ENCODE assay signal across 29 mouse cellular contexts in the genomic region with DNA sequence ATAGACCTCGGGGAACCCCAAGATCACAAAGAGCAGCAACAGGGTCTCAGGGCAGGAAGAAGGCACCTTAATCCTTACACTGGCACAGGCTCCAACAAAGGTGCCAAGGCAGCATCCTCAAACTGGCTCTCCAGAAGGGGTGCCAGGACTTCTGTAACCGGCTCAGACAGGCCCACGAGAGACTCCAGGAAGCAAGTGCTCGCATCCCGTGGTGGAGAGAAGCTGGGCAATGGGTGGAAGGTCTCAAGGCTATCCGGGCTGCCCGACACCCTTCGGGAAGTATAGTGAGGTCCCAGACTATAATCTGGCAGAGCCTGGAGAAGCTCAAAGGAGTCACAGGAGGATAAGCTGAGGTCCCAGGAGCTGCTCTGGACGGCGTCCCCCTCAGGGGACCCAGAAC. TPM values are rescaled to one million over a fixed set of nuclear protein-coding genes. Genes with fewer than 3 reads are reported as not detected.
DNase-seq lines count a peak whose midpoint lies in the region; ATAC-seq and TF ChIP-seq lines count a peak whose summit lies in the region.
"Had no signal": no experiment of that assay in that cellular context is flagged by ENCODE, and none has a peak within 500 bp of the region (broad histone marks: within the 10 kb centered on the region; RNA-seq: fewer than 3 reads in every experiment).

No protein-coding gene starts in this region.

- H3K9me3 ChIP-seq in forebrain, embryonic 15.5 days = no peaks in the 10 kb centered on the region
- H3K9me3 ChIP-seq in forebrain, embryonic 14.5 days (replicated peaks; ENCODE audit: control insufficient read depth, low read length) = no peaks in the 10 kb centered on the region
- no peaks in the 10 kb centered on the region for H3K9me3 ChIP-seq in E14TG2a.4 (ENCODE audit: low read length)
- H3K9me3 ChIP-seq: embryonic facial prominence, embryonic 12.5 days; embryonic facial prominence, embryonic 15.5 days; heart, embryonic 10.5 days; hindbrain, embryonic 10.5 days; hindbrain, embryonic 13.5 days had no signal

- DNase-seq in cerebellum, adult 9-10 months = peak; percentile 59
- no peak for DNase-seq in cerebellum, adult 9-11 months
- DNase-seq in forebrain, embryonic 14.5 days (ENCODE audit: low spot score) = no peak
- peak; percentile 12 for DNase-seq in left cerebral cortex, postnatal 4 days
- DNase-seq in left cerebral cortex, postnatal 25 days (ENCODE audit: low spot score in 2 of 2) = no peak
- DNase-seq in kidney, adult 11 months = no peak
- DNase-seq: B cell, adult 2 months; gastrocnemius, postnatal 10 days; kidney, adult 8-10 months had no signal

- no peak for TF ChIP-seq CTCF in E14TG2a.4 (conservative IDR thresholded peaks at IDR 0.05; ENCODE audit: low read length)

- H3K27me3 ChIP-seq in forebrain, embryonic 15.5 days = no peaks in the 10 kb centered on the region
- H3K27me3 ChIP-seq in forebrain, embryonic 14.5 days (replicated peaks; ENCODE audit: control insufficient read depth, insufficient read depth, low read length) = no peaks in the 10 kb centered on the region
- H3K27me3 ChIP-seq in E14TG2a.4 (ENCODE audit: insufficient read depth, low read length) = no peaks in the 10 kb centered on the region
- H3K27me3 ChIP-seq: CH12.LX; embryonic facial prominence, embryonic 12.5 days; embryonic facial prominence, embryonic 15.5 days; hindbrain, embryonic 13.5 days had no signal

- intact Hi-C loops in left cerebral cortex, postnatal 4 days (cut with DNase I) = no loop called here
- intact Hi-C loops in left cerebral cortex, postnatal 25 days (cut with DNase I) = no loop called here

- no peaks in the 10 kb centered on the region for H3K36me3 ChIP-seq in forebrain, embryonic 15.5 days
- no peaks in the 10 kb centered on the region for H3K36me3 ChIP-seq in forebrain, embryonic 14.5 days (ENCODE audit: control insufficient read depth, insufficient read depth, low read length)
- H3K36me3 ChIP-seq in E14TG2a.4 (ENCODE audit: insufficient read depth, low read length) = peaks cover 62% of the 10 kb centered on the region

- ATAC-seq in forebrain, embryonic 15.5 days (replicated peaks) = no peak
- ATAC-seq in forebrain, embryonic 14.5 days = no peak
- ATAC-seq: intestine, postnatal 0 days had no signal

- H3K4me1 ChIP-seq in forebrain, embryonic 15.5 days = peaks cover 31% of the 10 kb centered on the region
- H3K4me1 ChIP-seq in forebrain, embryonic 14.5 days (ENCODE audit: control insufficient read depth, insufficient read depth, low read length) = peaks cover 14% of the 10 kb centered on the region
- H3K4me1 ChIP-seq in E14TG2a.4 (replicated peaks; ENCODE audit: low read depth, low read length) = peaks cover 86% of the 10 kb centered on the region

- H3K27ac ChIP-seq in forebrain, embryonic 15.5 days (replicated peaks) = peak overlapping the region; percentile 44
- H3K27ac ChIP-seq in forebrain, embryonic 14.5 days (ENCODE audit: low read depth, low read length) = no peak overlapping the region
- H3K27ac ChIP-seq: embryonic facial prominence, embryonic 12.5 days; heart, embryonic 10.5 days; hindbrain, embryonic 10.5 days had no signal

- H3K9ac ChIP-seq in forebrain, embryonic 15.5 days (replicated peaks) = no peak overlapping the region
- H3K9ac ChIP-seq in forebrain, embryonic 14.5 days (ENCODE audit: low read length) = no peak overlapping the region
- H3K9ac ChIP-seq: embryonic facial prominence, embryonic 12.5 days; embryonic facial prominence, embryonic 15.5 days; hindbrain, embryonic 13.5 days had no signal

- WGBS in forebrain, embryonic 15.5 days = 89% methylated on average over 10 of the region's 10 CpGs
- WGBS in forebrain, embryonic 14.5 days = 85% methylated on average over 10 of the region's 10 CpGs

- H3K4me3 ChIP-seq in forebrain, embryonic 15.5 days = no peak overlapping the region
- H3K4me3 ChIP-seq in forebrain, embryonic 14.5 days (ENCODE audit: low read depth, low read length) = no peak overlapping the region
- peak overlapping the region; percentile 50; the same call in 1 of the 2 replicates for H3K4me3 ChIP-seq in E14TG2a.4 (replicated peaks; ENCODE audit: low read length)
- H3K4me3 ChIP-seq: embryonic facial prominence, embryonic 12.5 days; embryonic facial prominence, embryonic 15.5 days; heart, adult 2 months; heart, embryonic 10.5 days; hindbrain, embryonic 10.5 days; hindbrain, embryonic 13.5 days had no signal

- no peak overlapping the region for H3K4me2 ChIP-seq in forebrain, embryonic 15.5 days (replicated peaks)
- H3K4me2 ChIP-seq in forebrain, embryonic 14.5 days (ENCODE audit: low read length) = no peak overlapping the region
- H3K4me2 ChIP-seq: embryonic facial prominence, embryonic 12.5 days; embryonic facial prominence, embryonic 15.5 days; hindbrain, embryonic 13.5 days had no signal

RNA-seq across cellular contexts. Expression of gene Csrnp1, which starts 12.3 kb away (rescaled TPM):
- 1.6 and 2.0 TPM in 2 replicates for polyA plus RNA-seq in forebrain, embryonic 15.5 days (2015; fragmentation: Nextera tagmentation; extraction: Ambion mirVana)
- 1.1 and 1.4 TPM in 2 replicates for polyA plus RNA-seq in forebrain, embryonic 14.5 days (2014; fragmentation: Nextera tagmentation; extraction: Ambion mirVana)
- total RNA-seq in left cerebral cortex, postnatal 4 days (2021) = 1 to 10 TPM; 2.9 to 3.7 TPM
- 10 to 100 TPM; 14.2 to 16.1 TPM for total RNA-seq in left cerebral cortex, postnatal 25 days (2021)

RNA-seq across cellular contexts. Expression of gene Ttc21a, which starts 34.8 kb away (rescaled TPM):
- polyA plus RNA-seq in forebrain, embryonic 15.5 days (2015; fragmentation: Nextera tagmentation; extraction: Ambion mirVana) = 0.57 and 0.69 TPM in 2 replicates
- polyA plus RNA-seq in forebrain, embryonic 14.5 days (2014; fragmentation: Nextera tagmentation; extraction: Ambion mirVana) = 0.29 and 0.74 TPM in 2 replicates
- 1 to 10 TPM; 1.4 to 1.5 TPM for total RNA-seq in left cerebral cortex, postnatal 4 days (2021)
- total RNA-seq in left cerebral cortex, postnatal 25 days (2021) = under 1 TPM; 0.43 to 0.60 TPM
- total RNA-seq: gastrocnemius, adult 18-20 months; gastrocnemius, postnatal 36 days; heart, adult 2 months; heart, postnatal 10 days; heart, postnatal 36 days; MEL had no signal
- polyA plus RNA-seq: intestine, postnatal 0 days had no signal

RNA-seq across cellular contexts. Expression of gene Gorasp1, which starts 34.8 kb away (rescaled TPM):
- polyA plus RNA-seq in forebrain, embryonic 15.5 days (2015; fragmentation: Nextera tagmentation; extraction: Ambion mirVana) = 25.5 and 26.2 TPM in 2 replicates
- 23.7 and 34.1 TPM in 2 replicates for polyA plus RNA-seq in forebrain, embryonic 14.5 days (2014; fragmentation: Nextera tagmentation; extraction: Ambion mirVana)
- total RNA-seq in left cerebral cortex, postnatal 4 days (2021) = 10 to 100 TPM; 20.2 to 22.8 TPM
- total RNA-seq in left cerebral cortex, postnatal 25 days (2021) = 10 to 100 TPM; 32.6 to 35.4 TPM

RNA-seq across cellular contexts. Expression of gene Xirp1, which starts 51.2 kb away (rescaled TPM):
- not detected in 2 replicates for polyA plus RNA-seq in forebrain, embryonic 15.5 days (2015; fragmentation: Nextera tagmentation; extraction: Ambion mirVana)
- polyA plus RNA-seq in forebrain, embryonic 14.5 days (2014; fragmentation: Nextera tagmentation; extraction: Ambion mirVana) = not detected in 2 replicates
- under 1 TPM in 1 of 2 experiments, not detected in 1; 0.06 TPM for total RNA-seq in left cerebral cortex, postnatal 4 days (2021)
- under 1 TPM; 0.11 TPM for total RNA-seq in left cerebral cortex, postnatal 25 days (2021)
- total RNA-seq: CH12.LX; common myeloid progenitor, adult 5-6 weeks; granulocyte monocyte progenitor cell, adult 5-6 weeks; MEL had no signal
- polyA plus RNA-seq: forebrain, embryonic 11.5 days; forebrain, embryonic 16.5 days; intestine, embryonic 14.5 days had no signal

Comparison
In these comparisons a context has a peak if more than half of its experiments do, and no peak if none do; other contexts are left out.
1. DNase-seq: peak in cerebellum, adult 9-10 months (single experiment) and left cerebral cortex, postnatal 4 days (single experiment); none in cerebellum, adult 9-11 months (single experiment), forebrain, embryonic 14.5 days (single experiment), left cerebral cortex, postnatal 25 days (0 of 2) and kidney, adult 11 months (single experiment).